Mouse (Mus musculus) heart, postnatal 14 days (tissue): ENCODE data around the gene Tspan18. TPM values are rescaled to one million over a fixed set of nuclear protein-coding genes. Genes with fewer than 3 reads are reported as not detected.

Experiments used
- DNase-seq, 2 experiments: peaks; one replicate each; pipeline ENCODE4 v3.0.0; 2021 to 2022
- intact Hi-C: fragments of 180-260 bp; cut with DNase I; formaldehyde crosslinking; loops from one replicate; pipeline ENCODE4 v1.15.1; 2025
- total RNA-seq, 2 experiments: library from RNA; stranded (reverse); gene quantifications; 2 replicates each; pipeline ENCODE4 v1.2.3; 2021

Gene Tspan18
- total RNA-seq, 2 experiments from 2014 or later: 29.9 to 32.7 TPM

- peak; percentile 32 to 40 for DNase-seq
- intact Hi-C loops: no loop called here
Measured at GRCm38 (mm10) chr2:93303585-93304272, 30.6 kb downstream of the Tspan18 start.

- intact Hi-C loops: no loop called here
- DNase-seq: no peak
Measured at GRCm38 (mm10) chr2:93303260-93303584, 31.1 kb downstream of the Tspan18 start.

- DNase-seq: peak in 1 of 2 experiments; percentile 51
- intact Hi-C loops: no loop called here
Measured at GRCm38 (mm10) chr2:93297656-93298055, 36.6 kb downstream of the Tspan18 start.

- no peak for DNase-seq
- intact Hi-C loops: no loop called here
Measured at GRCm38 (mm10) chr2:93291186-93291926, 42.9 kb downstream of the Tspan18 start.

- DNase-seq: no peak
- intact Hi-C loops: no loop called here
Measured at GRCm38 (mm10) chr2:93290345-93291118, 43.8 kb downstream of the Tspan18 start.

GRCm38 (mm10) chr2:93289161-93289560 is 45.1 kb downstream of the Tspan18 start:
- peak in 1 of 2 experiments; percentile 32 for DNase-seq
- intact Hi-C loops: no loop called here

- peak in 1 of 2 experiments; percentile 32 for DNase-seq
- intact Hi-C loops: no loop called here
Measured at GRCm38 (mm10) chr2:93287348-93287747, 47.0 kb downstream of the Tspan18 start.

- intact Hi-C loops: no loop called here
- DNase-seq: no peak
Measured at GRCm38 (mm10) chr2:93286742-93287141, 47.6 kb downstream of the Tspan18 start.

- intact Hi-C loops: no loop called here
- no peak for DNase-seq
Measured at GRCm38 (mm10) chr2:93286321-93286720, 48.0 kb downstream of the Tspan18 start.

- DNase-seq: no peak
- intact Hi-C loops: no loop called here
Measured at GRCm38 (mm10) chr2:93285842-93286241, 48.5 kb downstream of the Tspan18 start.

GRCm38 (mm10) chr2:93284625-93285024 is 49.7 kb downstream of the Tspan18 start:
- DNase-seq: no peak
- intact Hi-C loops: no loop called here

- intact Hi-C loops: no loop called here
Measured at GRCm38 (mm10) chr2:93283481-93284293, 50.6 kb downstream of the Tspan18 start.

GRCm38 (mm10) chr2:93282636-93283035 is 51.7 kb downstream of the Tspan18 start:
- intact Hi-C loops: no loop called here
- DNase-seq: no peak

More at GRCm38 (mm10) chr2:93283481-93284293, 50.6 kb downstream of the Tspan18 start:
- DNase-seq: no peak

GRCm38 (mm10) chr2:93281466-93281865 is 52.8 kb downstream of the Tspan18 start:
- intact Hi-C loops: no loop called here
- DNase-seq: no peak

GRCm38 (mm10) chr2:93280117-93280620 is 54.1 kb downstream of the Tspan18 start:
- intact Hi-C loops: no loop called here
- DNase-seq: no peak

GRCm38 (mm10) chr2:93278181-93278975 is 55.9 kb downstream of the Tspan18 start:
- intact Hi-C loops: no loop called here
- DNase-seq: peak; percentile 36 to 50

- intact Hi-C loops: loop anchor here (2.0 kb wide), 1 partner anchor 51 kb away; no protein-coding TSS in a partner anchor
- DNase-seq: peak in 1 of 2 experiments; percentile 44
Measured at GRCm38 (mm10) chr2:93277486-93277885, 56.8 kb downstream of the Tspan18 start.

- DNase-seq: no peak
- intact Hi-C loops: loop anchor here (2.0 kb wide), 1 partner anchor 49 kb away; no protein-coding TSS in a partner anchor
Measured at GRCm38 (mm10) chr2:93276026-93276425, 58.3 kb downstream of the Tspan18 start.

GRCm38 (mm10) chr2:93273916-93274315 is 60.4 kb downstream of the Tspan18 start:
- no peak for DNase-seq
- intact Hi-C loops: no loop called here
